Mouse (Mus musculus): ENCODE measurements at regions not wholly inside any gene's neighbourhood (a gene's known extent, or its start where the extent isn't known, plus 50 kb on each side); places are given as distances from the start of the nearest gene placed in this dataset.

DNA sequence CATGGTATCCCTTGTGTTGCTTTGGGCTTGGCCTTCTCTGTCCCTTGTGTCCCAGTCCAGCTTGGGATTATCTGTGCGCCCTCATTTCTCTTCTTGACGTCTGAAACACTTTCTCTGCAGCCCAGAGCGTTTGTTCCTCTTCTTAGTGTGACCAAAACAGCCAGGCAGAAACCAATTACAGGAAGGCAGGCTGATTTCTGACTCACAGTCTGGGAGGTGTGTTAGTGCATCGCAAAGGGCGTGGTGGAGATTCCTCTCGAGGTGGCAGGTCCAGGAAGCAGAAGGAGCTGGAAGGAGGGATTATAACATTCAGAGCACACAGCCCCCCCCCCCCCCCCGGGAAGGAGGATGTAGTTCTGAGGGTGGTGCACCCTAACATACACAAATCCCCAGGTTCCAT, 64.6 kb upstream of the Errfi1 start:
- H3K36me3 ChIP-seq (ENCODE audit: control insufficient read depth, insufficient read depth, low read length) = no peaks in the 10 kb centered on the region
- WGBS = 59% methylated on average over 7 of the region's 7 CpGs
- ATAC-seq (ENCODE audit: low FRiP score, low TSS enrichment) = no peak
- no peaks in the 10 kb centered on the region for H3K9me3 ChIP-seq (ENCODE audit: control insufficient read depth, low read length)
- no peak overlapping the region for H3K4me3 ChIP-seq (ENCODE audit: low read length)
- H3K27me3 ChIP-seq (ENCODE audit: control insufficient read depth, insufficient read depth, low read length) = no peaks in the 10 kb centered on the region
- no peak overlapping the region for H3K4me2 ChIP-seq (replicated peaks; ENCODE audit: low read depth, low read length)
- no peak overlapping the region for H3K9ac ChIP-seq (ENCODE audit: low read depth, low read length)
- peaks cover 11% of the 10 kb centered on the region for H3K4me1 ChIP-seq (ENCODE audit: control insufficient read depth, insufficient read depth, low read length)
- no peak overlapping the region for H3K27ac ChIP-seq (ENCODE audit: low read depth, low read length)

DNA sequence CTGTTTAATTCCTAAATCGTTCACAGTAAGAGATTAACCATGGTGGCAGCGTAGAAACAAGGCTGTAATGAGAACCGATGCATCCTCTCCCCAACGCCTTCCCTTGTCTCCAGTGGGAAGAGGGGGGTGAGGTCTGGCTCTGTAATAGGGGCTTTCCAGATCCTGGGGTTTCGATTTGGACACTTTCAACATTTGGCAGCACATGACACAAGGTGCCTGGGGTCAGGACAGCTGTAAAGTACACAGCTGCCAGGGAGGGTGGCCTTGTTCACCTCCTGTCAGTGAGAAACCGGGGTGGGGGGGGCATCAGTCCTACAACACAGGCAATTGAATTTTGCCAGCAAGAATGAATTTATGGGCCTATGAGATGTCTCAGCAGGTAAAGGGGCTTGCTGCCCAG, 66.6 kb upstream of the Errfi1 start:
- ATAC-seq (ENCODE audit: low FRiP score, low TSS enrichment) = no peak
- Histone ChIP-seq H3K36me3 (ENCODE audit: control insufficient read depth, insufficient read depth, low read length) (no peaks in the 10 kb centered on the region), H3K27me3 (ENCODE audit: control insufficient read depth, insufficient read depth, low read length) (no peaks in the 10 kb centered on the region), H3K9ac (ENCODE audit: low read depth, low read length) (no peak overlapping the region), H3K9me3 (ENCODE audit: control insufficient read depth, low read length) (no peaks in the 10 kb centered on the region), H3K4me1 (ENCODE audit: control insufficient read depth, insufficient read depth, low read length) (peaks cover 11% of the 10 kb centered on the region), H3K27ac (ENCODE audit: low read depth, low read length) (no peak overlapping the region), H3K4me3 (ENCODE audit: low read length) (no peak overlapping the region), H3K4me2 (replicated peaks; ENCODE audit: low read depth, low read length) (no peak overlapping the region)
- WGBS = 44% methylated on average over 6 of the region's 6 CpGs

DNA sequence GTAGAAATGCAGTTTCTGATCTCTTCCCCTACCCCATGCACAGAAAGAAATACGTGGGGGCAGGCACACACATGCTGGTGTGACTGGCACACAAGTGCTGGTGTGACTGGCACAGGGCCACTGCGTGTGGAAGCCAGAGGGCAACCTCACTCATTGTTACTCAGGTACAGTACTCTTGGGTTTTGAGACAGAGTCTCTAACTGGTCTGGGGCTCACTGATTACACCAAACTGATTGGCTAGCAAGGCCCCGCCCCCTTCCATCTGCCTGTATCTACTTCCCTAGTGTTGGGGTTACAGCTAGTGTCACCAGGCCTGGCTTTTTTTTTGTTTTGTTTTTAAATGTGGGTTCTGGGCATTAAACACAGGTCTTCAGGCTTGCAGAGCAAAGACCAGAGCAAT, 67.1 kb upstream of the Errfi1 start:
- Histone ChIP-seq H3K27me3 (ENCODE audit: control insufficient read depth, insufficient read depth, low read length) (no peaks in the 10 kb centered on the region), H3K4me1 (ENCODE audit: control insufficient read depth, insufficient read depth, low read length) (peaks cover 11% of the 10 kb centered on the region), H3K9ac (ENCODE audit: low read depth, low read length) (no peak overlapping the region), H3K4me3 (ENCODE audit: low read length) (no peak overlapping the region), H3K4me2 (replicated peaks; ENCODE audit: low read depth, low read length) (no peak overlapping the region), H3K9me3 (ENCODE audit: control insufficient read depth, low read length) (no peaks in the 10 kb centered on the region), H3K36me3 (ENCODE audit: control insufficient read depth, insufficient read depth, low read length) (no peaks in the 10 kb centered on the region), H3K27ac (ENCODE audit: low read depth, low read length) (no peak overlapping the region)
- no peak for ATAC-seq (ENCODE audit: low FRiP score, low TSS enrichment)
- 82% methylated on average over 3 of the region's 3 CpGs for whole genome bisulfite sequencing

DNA sequence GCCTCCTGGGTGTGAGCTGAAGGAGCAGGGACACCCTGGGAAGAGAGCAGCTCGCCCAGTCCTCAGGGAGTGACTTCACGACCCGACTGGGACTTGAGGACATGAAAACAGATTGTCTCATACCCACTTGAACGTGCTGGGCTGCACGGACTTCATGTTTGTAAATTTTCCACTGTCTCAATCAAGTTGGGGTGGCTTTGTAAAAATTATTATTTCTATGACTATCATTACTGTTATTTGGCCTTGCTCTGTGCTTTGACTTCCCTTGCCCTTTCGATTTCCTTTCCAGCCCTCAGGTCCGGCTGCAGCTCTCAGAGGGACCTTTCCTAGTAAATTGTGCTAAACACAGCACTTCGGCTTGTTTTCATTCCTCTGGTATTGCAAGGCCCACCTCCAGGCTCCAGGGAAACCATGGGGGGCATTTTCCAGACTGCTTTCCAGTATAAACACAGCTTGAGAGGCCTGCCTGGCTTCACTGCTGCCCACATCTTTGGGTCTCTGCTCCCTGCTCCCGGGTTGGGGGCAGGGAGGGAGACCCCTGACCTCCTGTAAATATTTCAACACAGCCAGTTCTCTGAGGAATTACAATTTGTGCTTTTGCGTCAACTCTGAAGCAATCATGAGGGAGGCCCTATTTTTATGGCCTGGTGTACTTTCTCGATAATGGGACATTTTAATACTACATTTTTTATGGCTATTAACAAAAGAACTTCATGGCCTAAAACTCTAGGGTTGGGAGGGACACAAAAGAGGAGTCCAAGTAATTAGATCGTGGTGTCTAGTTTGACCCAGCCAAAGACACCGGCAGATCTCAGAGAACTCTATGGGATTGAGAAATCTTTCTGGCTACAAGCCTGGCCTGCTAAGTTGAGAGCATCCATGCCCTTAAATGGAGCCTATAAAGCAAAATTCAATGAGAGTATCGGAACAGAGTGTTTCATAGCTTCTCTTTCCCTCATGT, 68.9 kb upstream of the Errfi1 start:
- peak; percentile 71; the same call in 1 of the 2 replicates for ATAC-seq (ENCODE audit: low FRiP score, low TSS enrichment)
- Histone ChIP-seq H3K4me3 (ENCODE audit: low read length) (no peak overlapping the region), H3K27me3 (ENCODE audit: control insufficient read depth, insufficient read depth, low read length) (no peaks in the 10 kb centered on the region), H3K4me1 (ENCODE audit: control insufficient read depth, insufficient read depth, low read length) (peaks cover 17% of the 10 kb centered on the region), H3K36me3 (ENCODE audit: control insufficient read depth, insufficient read depth, low read length) (no peaks in the 10 kb centered on the region), H3K27ac (ENCODE audit: low read depth, low read length) (peak overlapping the region; percentile 70; the same call in 1 of the 2 replicates), H3K4me2 (replicated peaks; ENCODE audit: low read depth, low read length) (no peak overlapping the region), H3K9ac (ENCODE audit: low read depth, low read length) (no peak overlapping the region), H3K9me3 (ENCODE audit: control insufficient read depth, low read length) (no peaks in the 10 kb centered on the region)
- 33% methylated on average over 14 of the region's 14 CpGs for WGBS

DNA sequence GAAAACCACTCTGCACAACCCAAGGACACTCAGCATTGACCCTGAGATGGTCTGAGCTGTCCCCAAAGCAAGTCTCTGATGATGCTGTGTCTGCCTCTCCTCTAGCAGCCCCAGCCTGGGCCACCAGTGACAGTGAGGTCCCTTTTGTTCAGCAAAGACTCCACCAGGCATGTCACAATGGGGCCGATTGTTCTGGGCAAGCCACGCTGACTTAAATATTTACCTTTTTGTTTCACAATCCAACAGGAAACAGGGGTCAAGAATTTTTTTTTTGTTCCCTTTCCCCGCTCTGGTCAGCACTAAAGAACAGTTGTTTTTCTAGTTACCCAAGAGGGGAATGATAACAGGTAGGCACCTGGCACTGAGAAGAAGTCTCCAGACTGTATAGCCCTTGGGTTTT, 72.4 kb upstream of the Errfi1 start:
- no peaks in the 10 kb centered on the region for H3K27me3 ChIP-seq (ENCODE audit: control insufficient read depth, insufficient read depth, low read length)

DNA sequence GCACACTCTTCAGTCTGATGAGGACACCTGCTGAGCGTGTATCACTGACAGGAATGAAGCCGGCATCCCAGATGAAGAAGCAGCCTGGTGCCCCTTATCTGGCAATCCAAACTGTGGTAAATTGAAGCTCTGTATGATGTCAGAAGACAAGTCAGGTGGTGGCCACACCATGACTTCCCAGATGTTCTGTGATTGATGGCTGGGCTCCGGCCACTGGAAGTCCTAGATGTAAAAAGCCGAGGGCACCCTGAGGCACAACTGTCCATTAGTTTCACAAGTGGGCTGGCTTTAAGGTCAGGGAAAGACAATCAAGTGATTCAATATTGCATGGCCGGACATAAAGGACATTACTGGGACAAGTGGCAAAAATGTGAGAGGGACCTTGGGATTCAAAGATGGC, 74.4 kb upstream of the Errfi1 start:
- 61% methylated on average over 5 of the region's 5 CpGs for WGBS
- H3K4me3 ChIP-seq (ENCODE audit: low read length) = no peak overlapping the region
- no peak for ATAC-seq (ENCODE audit: low FRiP score, low TSS enrichment)
- H3K9ac ChIP-seq (ENCODE audit: low read depth, low read length) = no peak overlapping the region
- H3K4me1 ChIP-seq (ENCODE audit: control insufficient read depth, insufficient read depth, low read length) = peaks cover 16% of the 10 kb centered on the region
- H3K9me3 ChIP-seq (ENCODE audit: control insufficient read depth, low read length) = peaks cover 1% of the 10 kb centered on the region; the same call in 1 of the 2 replicates
- no peaks in the 10 kb centered on the region for H3K36me3 ChIP-seq (ENCODE audit: control insufficient read depth, insufficient read depth, low read length)
- H3K4me2 ChIP-seq (replicated peaks; ENCODE audit: low read depth, low read length) = no peak overlapping the region
- H3K27ac ChIP-seq (ENCODE audit: low read depth, low read length) = no peak overlapping the region
- H3K27me3 ChIP-seq (ENCODE audit: control insufficient read depth, insufficient read depth, low read length) = no peaks in the 10 kb centered on the region

More for the DNA sequence above, 72.4 kb upstream of the Errfi1 start:
- H3K9ac ChIP-seq (ENCODE audit: low read depth, low read length) = no peak overlapping the region
- no peaks in the 10 kb centered on the region for H3K9me3 ChIP-seq (ENCODE audit: control insufficient read depth, low read length)
- H3K4me1 ChIP-seq (ENCODE audit: control insufficient read depth, insufficient read depth, low read length) = peaks cover 24% of the 10 kb centered on the region
- ATAC-seq (ENCODE audit: low FRiP score, low TSS enrichment) = no peak
- H3K4me2 ChIP-seq (replicated peaks; ENCODE audit: low read depth, low read length) = no peak overlapping the region
- no peak overlapping the region for H3K4me3 ChIP-seq (ENCODE audit: low read length)
- H3K36me3 ChIP-seq (ENCODE audit: control insufficient read depth, insufficient read depth, low read length) = no peaks in the 10 kb centered on the region
- 59% methylated on average over 3 of the region's 3 CpGs for WGBS
- H3K27ac ChIP-seq (ENCODE audit: low read depth, low read length) = no peak overlapping the region

DNA sequence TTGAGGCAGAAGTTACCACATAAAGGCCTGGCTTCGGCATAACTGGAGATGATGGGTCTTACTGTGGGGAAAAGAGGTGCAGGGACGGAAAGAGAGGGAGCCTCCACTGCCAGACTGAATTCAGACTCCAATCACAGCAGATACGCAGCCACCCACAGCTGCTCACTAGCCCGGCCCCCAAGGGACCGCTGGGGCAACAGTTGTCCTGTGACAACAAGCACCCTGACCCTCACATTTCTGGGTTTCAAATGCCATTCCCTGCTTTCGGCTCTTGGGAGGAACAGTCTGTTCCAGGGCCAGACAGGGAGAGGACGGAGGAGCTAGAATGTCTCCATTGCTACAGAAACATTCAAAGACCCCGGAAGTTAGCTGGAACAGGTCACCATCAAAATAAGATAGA, 75.0 kb upstream of the Errfi1 start:
- 51% methylated on average over 8 of the region's 8 CpGs for WGBS
- Histone ChIP-seq H3K27ac (ENCODE audit: low read depth, low read length) (no peak overlapping the region), H3K4me1 (ENCODE audit: control insufficient read depth, insufficient read depth, low read length) (peaks cover 16% of the 10 kb centered on the region), H3K36me3 (ENCODE audit: control insufficient read depth, insufficient read depth, low read length) (no peaks in the 10 kb centered on the region), H3K9me3 (ENCODE audit: control insufficient read depth, low read length) (peaks cover 7% of the 10 kb centered on the region; the same call in 1 of the 2 replicates), H3K4me2 (replicated peaks; ENCODE audit: low read depth, low read length) (no peak overlapping the region), H3K9ac (ENCODE audit: low read depth, low read length) (no peak overlapping the region), H3K27me3 (ENCODE audit: control insufficient read depth, insufficient read depth, low read length) (no peaks in the 10 kb centered on the region), H3K4me3 (ENCODE audit: low read length) (no peak overlapping the region)
- no peak for ATAC-seq (ENCODE audit: low FRiP score, low TSS enrichment)

DNA sequence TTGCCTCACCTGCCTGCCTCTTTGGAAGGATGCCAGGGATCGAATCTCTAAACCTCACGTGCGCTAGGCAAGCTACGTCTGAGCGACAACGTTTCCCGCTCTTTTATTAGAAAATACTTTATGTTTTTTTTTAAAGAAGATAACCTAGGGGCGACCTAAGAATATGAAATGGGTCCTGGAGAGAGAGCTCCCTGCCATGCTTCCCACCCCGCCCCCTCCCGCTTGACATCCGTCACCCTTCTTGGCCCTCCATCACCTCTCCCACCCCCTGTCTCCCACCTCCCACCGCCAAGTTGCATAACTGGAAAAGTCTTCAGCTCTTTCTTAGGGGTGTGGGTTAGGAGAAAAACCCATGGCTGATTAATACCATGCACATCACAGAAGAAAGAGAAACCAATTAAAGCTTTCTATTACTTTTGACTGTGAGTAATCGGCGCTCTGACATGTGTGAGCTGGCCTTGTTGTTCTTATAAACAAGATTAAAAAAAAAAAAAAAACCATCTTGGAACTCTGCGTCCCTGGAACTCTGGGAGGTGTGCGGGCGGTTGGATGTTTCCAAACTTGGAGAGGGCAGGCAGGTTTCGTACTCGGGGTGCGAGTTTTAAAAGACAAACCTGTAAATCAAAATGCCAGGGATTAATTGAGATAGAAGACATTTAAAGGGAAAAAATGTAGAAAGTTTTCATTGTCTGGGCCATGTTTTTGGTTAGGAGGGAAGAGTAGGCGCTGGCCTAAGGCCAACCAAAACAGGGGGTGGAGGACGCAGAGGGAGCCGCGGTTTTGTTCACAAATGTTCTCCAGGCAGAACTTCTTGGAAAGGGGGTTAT, 77.8 kb upstream of the Errfi1 start:
- H3K27ac ChIP-seq (ENCODE audit: low read depth, low read length) = peak overlapping the region; percentile 32; the same call in 1 of the 2 replicates
- no peak overlapping the region for H3K4me3 ChIP-seq (ENCODE audit: low read length)
- peaks cover 18% of the 10 kb centered on the region for H3K9me3 ChIP-seq (ENCODE audit: control insufficient read depth, low read length)
- no peak for ATAC-seq (ENCODE audit: low FRiP score, low TSS enrichment)
- no peak overlapping the region for H3K9ac ChIP-seq (ENCODE audit: low read depth, low read length)
- H3K4me2 ChIP-seq (replicated peaks; ENCODE audit: low read depth, low read length) = no peak overlapping the region
- H3K27me3 ChIP-seq (ENCODE audit: control insufficient read depth, insufficient read depth, low read length) = no peaks in the 10 kb centered on the region
- peaks cover 15% of the 10 kb centered on the region for H3K4me1 ChIP-seq (ENCODE audit: control insufficient read depth, insufficient read depth, low read length)
- H3K36me3 ChIP-seq (ENCODE audit: control insufficient read depth, insufficient read depth, low read length) = no peaks in the 10 kb centered on the region
- 63% methylated on average over 24 of the region's 24 CpGs for WGBS

DNA sequence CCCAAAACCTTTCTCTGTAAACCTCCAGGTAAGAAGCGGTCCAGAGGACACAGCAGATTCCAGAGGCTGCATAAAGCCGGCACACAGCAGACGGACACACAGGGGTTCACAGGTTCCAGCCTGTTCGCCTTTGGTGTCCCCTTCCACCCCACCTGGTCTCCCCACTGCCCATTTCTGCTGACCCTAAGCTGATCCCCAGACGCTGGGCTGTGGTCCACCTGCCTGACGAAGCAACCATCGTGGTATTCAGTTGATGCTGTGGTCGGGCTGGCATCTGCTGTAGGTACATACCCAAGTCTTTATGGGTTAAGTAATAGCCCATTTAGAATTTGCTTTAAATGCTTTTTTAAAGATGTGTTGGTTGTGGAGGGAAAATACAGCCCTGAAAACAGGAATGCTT, 78.4 kb upstream of the Errfi1 start:
- Histone ChIP-seq H3K4me3 (ENCODE audit: low read length) (no peak overlapping the region), H3K36me3 (ENCODE audit: control insufficient read depth, insufficient read depth, low read length) (no peaks in the 10 kb centered on the region), H3K4me1 (ENCODE audit: control insufficient read depth, insufficient read depth, low read length) (peaks cover 10% of the 10 kb centered on the region), H3K4me2 (replicated peaks; ENCODE audit: low read depth, low read length) (no peak overlapping the region), H3K9ac (ENCODE audit: low read depth, low read length) (no peak overlapping the region), H3K9me3 (ENCODE audit: control insufficient read depth, low read length) (peaks cover 18% of the 10 kb centered on the region), H3K27me3 (ENCODE audit: control insufficient read depth, insufficient read depth, low read length) (no peaks in the 10 kb centered on the region), H3K27ac (ENCODE audit: low read depth, low read length) (peak overlapping the region; percentile 27; the same call in 1 of the 2 replicates)
- ATAC-seq (ENCODE audit: low FRiP score, low TSS enrichment) = no peak
- WGBS = 94% methylated on average over 8 of the region's 8 CpGs
